In the genomic region with DNA sequence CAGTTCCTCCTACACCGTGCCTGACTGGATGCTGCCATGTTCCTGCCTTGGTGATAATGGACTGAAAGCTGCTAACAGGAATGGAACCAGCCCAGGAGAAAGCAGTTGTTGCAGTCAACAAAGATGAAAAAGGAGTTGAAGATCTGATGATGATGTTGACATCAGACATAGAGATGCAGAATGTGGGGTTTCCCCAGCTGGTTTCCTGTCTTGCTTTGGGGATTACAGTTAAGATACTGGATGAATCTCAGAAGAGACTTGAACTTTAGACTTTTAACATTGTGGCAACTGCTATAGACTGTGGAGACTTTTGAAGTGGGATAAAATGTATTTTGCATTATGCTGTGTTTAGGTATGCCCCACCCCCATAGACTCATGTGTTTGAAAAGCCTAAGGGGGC, we compare ENCODE assay signal across 25 mouse cellular contexts. TPM values are rescaled to one million over a fixed set of nuclear protein-coding genes. Genes with fewer than 3 reads are reported as not detected.
DNase-seq lines count a peak whose midpoint lies in the region; ATAC-seq lines count a peak whose summit lies in the region.
"Had no signal": no experiment of that assay in that cellular context is flagged by ENCODE, and none has a peak within 500 bp of the region (broad histone marks: within the 10 kb centered on the region; RNA-seq: fewer than 3 reads in every experiment).

No protein-coding gene starts in this region.

- H3K27me3 ChIP-seq in midbrain, embryonic 11.5 days (ENCODE audit: control insufficient read depth, insufficient read depth, low read length), result no peaks in the 10 kb centered on the region; the same call in 1 of the 2 replicates
- H3K27me3 ChIP-seq in forebrain, embryonic 14.5 days (replicated peaks; ENCODE audit: control insufficient read depth, insufficient read depth, low read length), result no peaks in the 10 kb centered on the region
- H3K27me3 ChIP-seq: embryonic facial prominence, embryonic 13.5 days; embryonic facial prominence, embryonic 15.5 days; forebrain, embryonic 12.5 days; forebrain, embryonic 15.5 days had no signal

- no peak overlapping the region for H3K4me3 ChIP-seq in midbrain, embryonic 11.5 days (ENCODE audit: low read depth, low read length)
- no peak overlapping the region for H3K4me3 ChIP-seq in forebrain, embryonic 14.5 days (ENCODE audit: low read depth, low read length)
- H3K4me3 ChIP-seq: embryonic facial prominence, embryonic 13.5 days; embryonic facial prominence, embryonic 15.5 days; erythroblast, embryonic 14.5 days; forebrain, embryonic 10.5 days; forebrain, embryonic 12.5 days; forebrain, embryonic 15.5 days had no signal

- no peak overlapping the region for H3K4me2 ChIP-seq in midbrain, embryonic 11.5 days
- H3K4me2 ChIP-seq in forebrain, embryonic 14.5 days (ENCODE audit: low read length), result no peak overlapping the region
- H3K4me2 ChIP-seq: embryonic facial prominence, embryonic 13.5 days; embryonic facial prominence, embryonic 15.5 days; forebrain, embryonic 12.5 days; forebrain, embryonic 15.5 days had no signal

- no peaks in the 10 kb centered on the region for H3K36me3 ChIP-seq in midbrain, embryonic 11.5 days (ENCODE audit: control insufficient read depth, insufficient read depth, low read length)
- H3K36me3 ChIP-seq in forebrain, embryonic 14.5 days (ENCODE audit: control insufficient read depth, insufficient read depth, low read length), result peaks cover 7% of the 10 kb centered on the region; the same call in 1 of the 2 replicates
- H3K36me3 ChIP-seq: forebrain, embryonic 15.5 days had no signal

- ATAC-seq in CD4-positive, CD25-positive, alpha-beta regulatory T cell, adult 4 months, result peak; percentile 75
- peak; percentile 55 for ATAC-seq in activated CD4-positive, CD25-positive, alpha-beta regulatory T cell, adult 4 months
- peak; percentile 64 for ATAC-seq in inflammation-experienced regulatory T-cells, adult 6 months
- ATAC-seq in midbrain, embryonic 11.5 days (ENCODE audit: low FRiP score), result no peak
- no peak for ATAC-seq in forebrain, embryonic 14.5 days
- ATAC-seq: forebrain, embryonic 15.5 days; forebrain, postnatal 0 days had no signal

- H3K9me3 ChIP-seq in midbrain, embryonic 11.5 days (ENCODE audit: control insufficient read depth, low read length), result no peaks in the 10 kb centered on the region
- H3K9me3 ChIP-seq in forebrain, embryonic 14.5 days (replicated peaks; ENCODE audit: control insufficient read depth, low read length), result no peaks in the 10 kb centered on the region
- H3K9me3 ChIP-seq: embryonic facial prominence, embryonic 13.5 days; embryonic facial prominence, embryonic 15.5 days; forebrain, embryonic 10.5 days; forebrain, embryonic 12.5 days; forebrain, embryonic 15.5 days had no signal

- 95% methylated on average over 1 of the region's 1 CpGs for WGBS in midbrain, embryonic 11.5 days
- 89% methylated on average over 1 of the region's 1 CpGs for WGBS in forebrain, embryonic 14.5 days

- H3K27ac ChIP-seq in midbrain, embryonic 11.5 days (ENCODE audit: low read depth, low read length), result no peak overlapping the region
- H3K27ac ChIP-seq in forebrain, embryonic 14.5 days (ENCODE audit: low read depth, low read length), result no peak overlapping the region
- H3K27ac ChIP-seq: embryonic facial prominence, embryonic 13.5 days; embryonic facial prominence, embryonic 15.5 days; forebrain, embryonic 10.5 days; forebrain, embryonic 12.5 days; forebrain, embryonic 15.5 days had no signal

- no peaks in the 10 kb centered on the region for H3K4me1 ChIP-seq in midbrain, embryonic 11.5 days (ENCODE audit: control insufficient read depth, insufficient read depth, low read length)
- H3K4me1 ChIP-seq in forebrain, embryonic 14.5 days (ENCODE audit: control insufficient read depth, insufficient read depth, low read length), result no peaks in the 10 kb centered on the region
- H3K4me1 ChIP-seq: embryonic facial prominence, embryonic 13.5 days; embryonic facial prominence, embryonic 15.5 days; forebrain, embryonic 10.5 days; forebrain, embryonic 12.5 days; forebrain, embryonic 15.5 days had no signal

- DNase-seq in CD4-positive helper T cell, adult 2 months (ENCODE audit: low read depth, low spot score), result peak; percentile 43
- DNase-seq in midbrain, embryonic 11.5 days (ENCODE audit: low spot score, missing footprints), result no peak
- DNase-seq in thymus, postnatal 14 days, result no peak
- DNase-seq in forebrain, embryonic 14.5 days (ENCODE audit: low spot score), result no peak
- no peak for DNase-seq in right cerebral cortex, postnatal 10 days (ENCODE audit: low spot score in 2 of 2)
- DNase-seq: adrenal gland, adult 8-10 months; adrenal gland, postnatal 14 days; adrenal gland, postnatal 36 days; B cell, adult 2 months; cerebellum, adult 11-12 months; cerebellum, adult 2 months; cerebellum, adult 9-11 months; cerebellum, postnatal 14 days; cerebellum, postnatal 36 days; embryo, embryonic 11 days; forebrain, postnatal 0 days had no signal

- H3K9ac ChIP-seq in midbrain, embryonic 11.5 days (ENCODE audit: low read length), result no peak overlapping the region
- H3K9ac ChIP-seq in forebrain, embryonic 14.5 days (ENCODE audit: low read length), result no peak overlapping the region
- H3K9ac ChIP-seq: embryonic facial prominence, embryonic 13.5 days; embryonic facial prominence, embryonic 15.5 days; forebrain, embryonic 12.5 days; forebrain, embryonic 15.5 days; forebrain, postnatal 0 days had no signal

RNA-seq across cellular contexts. Expression of a gene that starts 15.9 kb away (rescaled TPM):
- 10 to 100 TPM; 39.3 to 40.3 TPM for polyA plus RNA-seq in CD4-positive, CD25-positive, alpha-beta regulatory T cell, adult 4 months (2017; shearing (Covaris generic))
- 10 to 100 TPM; 35.6 to 44.9 TPM for polyA plus RNA-seq in activated CD4-positive, CD25-positive, alpha-beta regulatory T cell, adult 4 months (2017; shearing (Covaris generic))
- polyA plus RNA-seq in inflammation-experienced regulatory T-cells, adult 6 months (2017; shearing (Covaris generic)), result 10 to 100 TPM; 37.5 to 47.7 (median 41.9) TPM
- 35.7 and 40.7 TPM in 2 replicates for polyA plus RNA-seq in midbrain, embryonic 11.5 days (2014; fragmentation: Nextera tagmentation; extraction: Ambion mirVana)
- polyA plus RNA-seq in forebrain, embryonic 14.5 days (2014; fragmentation: Nextera tagmentation; extraction: Ambion mirVana), result 26.8 and 28.4 TPM in 2 replicates

Comparison
In these comparisons a context has a peak if more than half of its experiments do, and no peak if none do; other contexts are left out.
1. ATAC-seq: peak in CD4-positive, CD25-positive, alpha-beta regulatory T cell, adult 4 months (single experiment), activated CD4-positive, CD25-positive, alpha-beta regulatory T cell, adult 4 months (single experiment) and inflammation-experienced regulatory T-cells, adult 6 months (single experiment); none in midbrain, embryonic 11.5 days (single experiment) and forebrain, embryonic 14.5 days (single experiment).